Mouse (Mus musculus) neutrophil, adult 5-6 weeks (primary cell): Measurements from ENCODE around the gene Ltb. TPM values are rescaled to one million over a fixed set of nuclear protein-coding genes. Genes with fewer than 3 reads are reported as not detected.

Source experiments
- ATAC-seq: fragments of 151-379, 151-347 bp; 2 replicates; pipeline ENCODE4 v1.8.0; 2017; ENCODE audit warnings: mild to moderate bottlenecking, moderate TSS enrichment; ENCODE audit not compliant: insufficient number of reproducible peaks, poor library complexity, low FRiP score, severe bottlenecking; ENCODE audit errors: extremely low read depth
- total RNA-seq: library from RNA; stranded (forward); fragments of 200-1000 nt; gene quantifications from 2 replicates; pipeline ENCODE4 v1.2.3, GENCODE M21; 2017

Ltb gene
- 212 and 285 TPM in 2 replicates for total RNA-seq

GRCm38 (mm10) chr17:35193881-35194843, at the start of gene Ltb:
Gene Ltb (plus strand): TSS chr17:35194439.
- ATAC-seq, result peak; percentile 40

GRCm38 (mm10) chr17:35146139-35146538, 48.1 kb upstream of the Ltb start:
- no peak for ATAC-seq

- ATAC-seq, result no peak
These were observed 46.9 kb upstream of the Ltb start for GRCm38 (mm10) chr17:35147348-35147747.

GRCm38 (mm10) chr17:35147922-35148639, 46.2 kb upstream of the Ltb start:
- ATAC-seq, result no peak

- ATAC-seq, result no peak
These were observed 42.1 kb upstream of the Ltb start for GRCm38 (mm10) chr17:35152121-35152520.

GRCm38 (mm10) chr17:35153077-35153476, 41.2 kb upstream of the Ltb start:
- ATAC-seq, result no peak

GRCm38 (mm10) chr17:35153931-35154330, 40.3 kb upstream of the Ltb start:
- ATAC-seq, result no peak

- ATAC-seq, result no peak
These were observed 39.6 kb upstream of the Ltb start for GRCm38 (mm10) chr17:35154616-35155015.

GRCm38 (mm10) chr17:35155451-35155850, 38.8 kb upstream of the Ltb start:
- ATAC-seq, result no peak

GRCm38 (mm10) chr17:35156461-35157200, 37.6 kb upstream of the Ltb start:
- ATAC-seq, result no peak

- ATAC-seq, result no peak
These were observed 37.0 kb upstream of the Ltb start for GRCm38 (mm10) chr17:35157254-35157653.

GRCm38 (mm10) chr17:35157661-35158175, 36.5 kb upstream of the Ltb start:
- no peak for ATAC-seq

- ATAC-seq, result no peak
These were observed 35.2 kb upstream of the Ltb start for GRCm38 (mm10) chr17:35158850-35159593.

- ATAC-seq, result no peak
These were observed 34.6 kb upstream of the Ltb start for GRCm38 (mm10) chr17:35159638-35160037.

- no peak for ATAC-seq
These were observed 32.8 kb upstream of the Ltb start for GRCm38 (mm10) chr17:35161421-35161820.

GRCm38 (mm10) chr17:35162121-35162520, 32.1 kb upstream of the Ltb start:
- ATAC-seq, result no peak

- ATAC-seq, result no peak
These were observed 31.5 kb upstream of the Ltb start for GRCm38 (mm10) chr17:35162730-35163129.

GRCm38 (mm10) chr17:35163326-35164081, 30.7 kb upstream of the Ltb start:
- ATAC-seq, result no peak
